Mouse (Mus musculus) heart, adult 2 months (tissue): ENCODE data around the gene Palm. TPM values are rescaled to one million over a fixed set of nuclear protein-coding genes. Genes with fewer than 3 reads are reported as not detected.

ENCODE experiments used
- DNase-seq, 2 experiments: peaks; one replicate each; pipeline ENCODE4 v3.0.0; 2021
- H3K27ac ChIP-seq: fragments of 200-600 bp; 2 replicates; pipeline ENCODE4 v1.8.1; 2022
- H3K27me3 ChIP-seq: fragments of 200-500 bp; 2 replicates; pipeline ENCODE4 v1.6.1; 2012; ENCODE audit warnings: mild to moderate bottlenecking, low read length, inconsistent platforms, mixed read lengths; ENCODE audit not compliant: control insufficient read depth, insufficient read depth
- H3K36me3 ChIP-seq: fragments of 200-500 bp; 2 replicates; pipeline ENCODE4 v1.6.1; 2012; ENCODE audit warnings: low read length, inconsistent platforms; ENCODE audit not compliant: control insufficient read depth, insufficient read depth
- H3K4me1 ChIP-seq: fragments of 200-500 bp; 2 replicates; pipeline ENCODE4 v1.6.1; 2011; ENCODE audit warnings: low read length; ENCODE audit not compliant: control insufficient read depth, insufficient read depth
- H3K4me3 ChIP-seq: fragments of 200-600 bp; 2 replicates; pipeline ENCODE4 v1.8.1; 2022
- H3K79me2 ChIP-seq: fragments of 200-500 bp; replicated peaks from 2 replicates; pipeline ENCODE4 v1.6.1; 2012; ENCODE audit warnings: mild to moderate bottlenecking, inconsistent platforms, low read length, moderate library complexity, mixed read lengths; ENCODE audit not compliant: control insufficient read depth, insufficient read depth
- H3K9ac ChIP-seq: fragments of 200-500 bp; 2 replicates; pipeline ENCODE4 v1.6.1; 2012; ENCODE audit warnings: low read depth, mild to moderate bottlenecking, control low read depth, inconsistent platforms, low read length, mixed read lengths
- CTCF ChIP-seq: fragments of 200-600 bp; IDR thresholded peaks from 2 replicates; pipeline ENCODE4 v1.8.1; 2022; ENCODE audit warnings: antibody characterized with exemption, mild to moderate bottlenecking, moderate library complexity
- EP300 ChIP-seq: fragments of 200-500 bp; IDR thresholded peaks from 2 replicates; pipeline ENCODE4 v1.6.1; 2011; ENCODE audit warnings: low read depth, low read length, control low read depth; ENCODE audit not compliant: insufficient read depth
- POLR2A ChIP-seq: fragments of 200-500 bp; IDR thresholded peaks from 2 replicates; pipeline ENCODE4 v1.6.1; 2011; ENCODE audit warnings: mild to moderate bottlenecking, low read depth, low read length, control low read depth; ENCODE audit not compliant: insufficient read depth
- WGBS: fragments of 180-500 bp; shearing (Covaris S2); methylation state at CpG from one replicate; pipeline ENCODE4 v1.1.7; 2018; 5-methylcytosine and 5-hydroxymethylcytosine counted together
- intact Hi-C: fragments of 180-260 bp; cut with DNase I; formaldehyde crosslinking; loops from one replicate; pipeline ENCODE4 v1.15.1; 2025
- polyA plus RNA-seq: library from polyadenylated mRNA; depleted of rRNA; stranded (reverse); fragments of >200 nt; gene quantifications from 2 replicates; pipeline ENCODE4 v1.2.3, GENCODE M21; 2012
- total RNA-seq, 2 experiments: library from RNA; stranded (reverse); gene quantifications; 2 replicates each; pipeline ENCODE4 v1.2.3; 2021

Palm gene
- total and polyA plus RNA-seq, 3 experiments, result 31.4 to 55.6 (median 51.4) TPM

GRCm38 (mm10) chr10:79762875-79763274 is 30.5 kb upstream of the Palm start:
- Histone ChIP-seq H3K27ac (no peak overlapping the region), H3K27me3 (no peaks in the 10 kb centered on the region), H3K4me1 (peaks cover 14% of the 10 kb centered on the region), H3K4me3 (no peak overlapping the region), H3K9ac (no peak overlapping the region), H3K36me3 (no peaks in the 10 kb centered on the region), H3K79me2 (peaks cover 4% of the 10 kb centered on the region; the same call in 1 of the 2 replicates)
- intact Hi-C loops, result no loop called here
- 73% methylated on average over 3 of the region's 3 CpGs for WGBS
- no peak for DNase-seq
- TF ChIP-seq POLR2A, result no peak

GRCm38 (mm10) chr10:79764234-79764633 is 29.1 kb upstream of the Palm start:
- H3K27ac ChIP-seq, result no peak overlapping the region
- DNase-seq, result no peak
- WGBS, result 45% methylated on average over 7 of the region's 7 CpGs
- intact Hi-C loops, result no loop called here
- no peak overlapping the region for H3K9ac ChIP-seq
- peaks cover 14% of the 10 kb centered on the region for H3K4me1 ChIP-seq
- no peak overlapping the region for H3K4me3 ChIP-seq
- no peaks in the 10 kb centered on the region for H3K27me3 ChIP-seq
- TF ChIP-seq POLR2A (no peak), EP300 (no peak), CTCF (no peak)
- H3K36me3 ChIP-seq, result no peaks in the 10 kb centered on the region
- peaks cover 4% of the 10 kb centered on the region; the same call in 1 of the 2 replicates for H3K79me2 ChIP-seq

- H3K27ac ChIP-seq, result no peak overlapping the region
- DNase-seq, result no peak
- no peak for TF ChIP-seq EP300
- no peak for TF ChIP-seq CTCF
- no peaks in the 10 kb centered on the region for H3K36me3 ChIP-seq
- intact Hi-C loops, result no loop called here
- WGBS, result 69% methylated on average over 2 of the region's 2 CpGs
- H3K9ac ChIP-seq, result no peak overlapping the region
- H3K4me1 ChIP-seq, result peaks cover 14% of the 10 kb centered on the region
- H3K4me3 ChIP-seq, result no peak overlapping the region
- H3K79me2 ChIP-seq, result peaks cover 4% of the 10 kb centered on the region; the same call in 1 of the 2 replicates
- no peaks in the 10 kb centered on the region for H3K27me3 ChIP-seq
These were observed 28.1 kb upstream of the Palm start for GRCm38 (mm10) chr10:79765228-79765745.

GRCm38 (mm10) chr10:79766001-79766507 is 27.3 kb upstream of the Palm start:
- Histone ChIP-seq H3K79me2 (peaks cover 4% of the 10 kb centered on the region; the same call in 1 of the 2 replicates), H3K9ac (peak overlapping the region; percentile 97), H3K4me1 (peaks cover 14% of the 10 kb centered on the region), H3K27ac (peak overlapping the region; percentile 88), H3K4me3 (peak overlapping the region; percentile 90), H3K27me3 (no peaks in the 10 kb centered on the region), H3K36me3 (no peaks in the 10 kb centered on the region)
- no peak for DNase-seq
- TF ChIP-seq CTCF (no peak), POLR2A (no peak), EP300 (no peak)
- WGBS, result 8% methylated on average over 15 of the region's 16 CpGs
- intact Hi-C loops, result loop anchor here (2.0 kb wide), 1 partner anchor 19 kb away; the partner anchor contains the start of gene Polrmt

- peak; percentile 99 for DNase-seq
- H3K27ac ChIP-seq, result peak within 1 kb of the TSS; percentile 88
- no peaks in the 10 kb centered on the region for H3K36me3 ChIP-seq
- H3K9ac ChIP-seq, result peak within 1 kb of the TSS; percentile 97
- no peaks in the 10 kb centered on the region for H3K27me3 ChIP-seq
- intact Hi-C loops, result loop anchor here (2.0 kb wide), 1 partner anchor 20 kb away; the partner anchor contains the start of gene Polrmt
- peaks cover 4% of the 10 kb centered on the region; the same call in 1 of the 2 replicates for H3K79me2 ChIP-seq
- peaks cover 14% of the 10 kb centered on the region for H3K4me1 ChIP-seq
- TF ChIP-seq POLR2A (peak; percentile 5; the same call in 1 of the 2 replicates), EP300 (0 out of 2 replicates have a peak, but pooled peaks have one; percentile 43), CTCF (no peak)
- peak within 1 kb of the TSS; percentile 90 for H3K4me3 ChIP-seq
- WGBS, result 1% methylated on average over 91 of the region's 101 CpGs
These were observed 26.7 kb upstream of the Palm start, which contains the start of gene Rnf126 for GRCm38 (mm10) chr10:79766508-79767325. Rnf126 (minus strand) TSS chr10:79766952.
